Mouse (Mus musculus) limb, embryonic 14.5 days (tissue): ENCODE results near the gene Reep1. TPM values are rescaled to one million over a fixed set of nuclear protein-coding genes. Genes with fewer than 3 reads are reported as not detected.

Experiments used
- ATAC-seq: fragments of 200-750 bp; cut with Nextera tagmentation; 2 replicates; pipeline ENCODE4 v1.8.0; 2017; ENCODE audit warnings: low read depth, moderate number of reproducible peaks, moderate TSS enrichment; ENCODE audit not compliant: low FRiP score
- DNase-seq: peaks from one replicate; pipeline ENCODE4 v3.0.0-alpha.2; 2015; ENCODE audit warnings: low spot score
- H3K27ac ChIP-seq: fragments of 300-500 bp; sonication (generic); replicated peaks from 2 replicates; pipeline ENCODE4 v1.5.1; 2014; ENCODE audit warnings: low read depth, mild to moderate bottlenecking, low read length, moderate library complexity, mixed read lengths
- H3K27me3 ChIP-seq: fragments of 300-500 bp; sonication (generic); 2 replicates; pipeline ENCODE4 v1.6.1; 2014; ENCODE audit warnings: low read length, mixed read lengths; ENCODE audit not compliant: control insufficient read depth, insufficient read depth
- H3K36me3 ChIP-seq: fragments of 300-500 bp; sonication (generic); 2 replicates; pipeline ENCODE4 v1.6.1; 2014; ENCODE audit warnings: mild to moderate bottlenecking, low read length, moderate library complexity, mixed read lengths; ENCODE audit not compliant: control insufficient read depth, insufficient read depth
- H3K4me1 ChIP-seq: fragments of 300-500 bp; sonication (generic); 2 replicates; pipeline ENCODE4 v1.6.1; 2014; ENCODE audit warnings: antibody characterized with exemption, low read length, mixed read lengths; ENCODE audit not compliant: control insufficient read depth, insufficient read depth
- H3K4me2 ChIP-seq: fragments of 300-500 bp; sonication (generic); replicated peaks from 2 replicates; pipeline ENCODE4 v1.6.1; 2014; ENCODE audit warnings: low read depth, mild to moderate bottlenecking, low read length, moderate library complexity; ENCODE audit not compliant: severe bottlenecking
- H3K4me3 ChIP-seq: fragments of 300-500 bp; sonication (generic); replicated peaks from 2 replicates; pipeline ENCODE4 v1.5.1; 2014; ENCODE audit warnings: low read length
- H3K9ac ChIP-seq: fragments of 300-500 bp; sonication (generic); 2 replicates; pipeline ENCODE4 v1.6.1; 2014; ENCODE audit warnings: mild to moderate bottlenecking, low read depth, low read length, moderate library complexity; ENCODE audit not compliant: severe bottlenecking
- H3K9me3 ChIP-seq: fragments of 300-500 bp; sonication (generic); 2 replicates; pipeline ENCODE4 v1.6.1; 2016; ENCODE audit warnings: low read length; ENCODE audit not compliant: control insufficient read depth
- POLR2A ChIP-seq: fragments of 200-500 bp; IDR thresholded peaks from 2 replicates; pipeline ENCODE4 v1.8.0; 2012; ENCODE audit warnings: inconsistent platforms, mild to moderate bottlenecking, moderate library complexity, borderline replicate concordance; ENCODE audit not compliant: insufficient read depth, insufficient read length; ENCODE audit errors: extremely low read depth
- WGBS: fragments of 180-500 bp; shearing (Covaris S2); extraction: QIAGEN DNeasy Blood & Tissue Kit; methylation state at CpG from one replicate; pipeline ENCODE4 v1.1.7; 2014; 5-methylcytosine and 5-hydroxymethylcytosine counted together
- polyA plus RNA-seq, 2 experiments: library from polyadenylated mRNA; depleted of rRNA in 1 of 2; stranded (reverse) in 1 of 2; unstranded in 1 of 2; fragments of >200 nt; fragmentation: Nextera tagmentation in 1 of 2; extraction: Ambion mirVana in 1 of 2; gene quantifications; 2 replicates each; pipeline versions ENCODE4 v1.2.1 to v1.2.3; 2012 to 2014

The Reep1 gene
- polyA plus RNA-seq, 2 experiments, result 14.9 to 15.2 TPM

DNA sequence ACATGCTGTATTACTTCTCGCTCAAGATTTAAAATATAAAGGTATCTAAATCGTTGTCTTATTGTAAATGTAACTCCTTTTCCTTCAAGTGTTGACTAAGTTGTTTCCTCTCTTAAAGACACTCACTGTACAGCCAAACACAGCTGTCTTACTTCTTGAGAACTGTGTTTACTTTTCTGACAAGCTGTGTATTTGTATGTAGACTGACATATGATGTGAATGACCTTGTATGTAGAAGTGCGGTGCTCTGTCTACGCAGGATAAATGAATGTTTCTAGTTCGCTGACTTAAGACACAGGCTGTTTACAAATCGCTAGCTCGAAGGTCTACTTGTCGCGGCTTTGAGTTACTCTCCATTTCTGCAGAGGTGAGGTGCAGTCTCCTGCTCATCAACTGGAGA lies 102.5 kb downstream of the Reep1 start:
- no peak for DNase-seq
- H3K4me2 ChIP-seq, result no peak overlapping the region

DNA sequence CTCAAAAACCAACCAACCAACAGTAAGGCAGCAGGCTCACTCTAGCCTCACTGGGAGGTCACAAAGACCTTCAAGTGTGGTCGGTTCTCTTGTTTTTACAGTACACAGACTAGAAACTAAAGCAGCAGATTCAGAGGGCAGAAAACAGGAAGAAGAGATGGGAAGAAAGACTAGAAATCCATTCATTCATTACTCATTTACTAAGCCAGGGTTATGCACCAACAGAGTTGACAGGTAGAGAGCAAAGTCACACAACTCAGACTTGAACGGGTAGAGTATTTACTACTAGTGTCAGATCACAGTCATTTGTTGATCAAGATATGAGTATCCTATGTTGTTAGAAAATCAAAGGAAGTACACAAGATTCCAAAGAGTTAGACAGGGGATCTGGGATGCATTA lies 105.5 kb downstream of the Reep1 start:
- WGBS, result 95% methylated on average over 2 of the region's 2 CpGs

More for the DNA sequence above, 102.5 kb downstream of the Reep1 start:
- ATAC-seq, result no peak
- no peak overlapping the region for H3K9ac ChIP-seq
- no peak for TF ChIP-seq POLR2A
- no peaks in the 10 kb centered on the region for H3K27me3 ChIP-seq
- peaks cover 21% of the 10 kb centered on the region for H3K36me3 ChIP-seq
- no peaks in the 10 kb centered on the region for H3K9me3 ChIP-seq
- 94% methylated on average over 9 of the region's 9 CpGs for WGBS
- no peak overlapping the region for H3K4me3 ChIP-seq
- no peaks in the 10 kb centered on the region for H3K4me1 ChIP-seq
- H3K27ac ChIP-seq, result no peak overlapping the region

DNA sequence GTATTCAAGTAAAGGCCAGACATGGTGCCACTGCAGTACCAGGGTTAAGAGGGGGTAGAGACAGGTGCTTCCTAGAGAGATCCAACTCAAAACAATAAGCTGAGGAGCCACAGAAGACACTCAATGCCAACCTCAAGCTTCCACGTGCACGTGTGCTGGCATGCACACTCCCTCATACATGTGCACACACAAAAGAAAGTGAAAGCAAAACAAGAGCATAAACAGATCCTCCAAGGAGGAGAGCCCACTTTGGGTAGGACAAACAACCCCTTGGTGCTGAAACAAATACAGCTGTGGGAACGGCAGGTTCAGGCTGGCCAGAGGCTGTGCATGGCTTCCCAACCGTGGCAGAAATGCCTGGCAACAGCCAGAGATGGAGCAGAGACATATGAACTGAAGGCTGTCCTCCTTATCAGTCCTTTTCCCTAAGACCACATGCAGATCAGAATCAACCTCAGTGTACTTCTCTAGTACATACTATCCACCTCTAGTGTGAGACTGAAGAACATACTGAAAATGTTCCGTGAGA lies 112.5 kb downstream of the Reep1 start:
- 93% methylated on average over 5 of the region's 5 CpGs for WGBS
- H3K9ac ChIP-seq, result no peak overlapping the region

More for the DNA sequence above, 105.5 kb downstream of the Reep1 start:
- DNase-seq (no peak), ATAC-seq (no peak)
- Histone ChIP-seq H3K4me3 (no peak overlapping the region), H3K4me1 (no peaks in the 10 kb centered on the region), H3K27ac (no peak overlapping the region), H3K27me3 (no peaks in the 10 kb centered on the region), H3K9ac (no peak overlapping the region), H3K4me2 (no peak overlapping the region), H3K9me3 (no peaks in the 10 kb centered on the region), H3K36me3 (peaks cover 49% of the 10 kb centered on the region)
- no peak for TF ChIP-seq POLR2A

DNA sequence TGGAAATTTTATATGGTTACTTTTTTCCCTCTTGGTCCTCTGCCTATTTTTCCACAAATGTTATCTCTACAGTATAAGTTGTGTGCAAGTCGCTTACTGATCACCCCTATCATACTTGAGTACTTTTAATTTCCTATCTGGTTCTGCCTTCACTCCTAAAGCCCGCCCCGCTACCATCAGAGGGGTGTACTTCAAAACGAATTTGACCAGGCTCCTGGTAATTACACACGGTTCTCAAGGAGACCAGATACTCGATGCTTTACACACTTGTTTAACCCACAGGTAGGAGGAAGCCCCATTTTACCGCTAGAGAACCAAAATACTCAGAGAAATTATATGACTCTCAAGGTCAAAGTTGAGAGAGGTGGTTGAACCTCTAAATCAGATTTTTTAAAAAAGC lies 115.7 kb downstream of the Reep1 start:
- Histone ChIP-seq H3K27ac (no peak overlapping the region), H3K27me3 (no peaks in the 10 kb centered on the region), H3K4me3 (peak overlapping the region; percentile 63), H3K4me2 (peak overlapping the region; percentile 69), H3K4me1 (peaks cover 3% of the 10 kb centered on the region), H3K9me3 (no peaks in the 10 kb centered on the region), H3K9ac (peak overlapping the region; percentile 57), H3K36me3 (peaks cover 6% of the 10 kb centered on the region)
- no peak for DNase-seq
- no peak for TF ChIP-seq POLR2A
- no peak for ATAC-seq
- WGBS, result 1% methylated on average over 7 of the region's 7 CpGs

More for the DNA sequence above, 112.5 kb downstream of the Reep1 start:
- TF ChIP-seq POLR2A, result no peak
- Histone ChIP-seq H3K9me3 (no peaks in the 10 kb centered on the region), H3K4me3 (no peak overlapping the region), H3K4me2 (no peak overlapping the region), H3K36me3 (peaks cover 37% of the 10 kb centered on the region), H3K4me1 (peaks cover 3% of the 10 kb centered on the region), H3K27me3 (no peaks in the 10 kb centered on the region), H3K27ac (no peak overlapping the region)
- ATAC-seq (no peak), DNase-seq (no peak)

DNA sequence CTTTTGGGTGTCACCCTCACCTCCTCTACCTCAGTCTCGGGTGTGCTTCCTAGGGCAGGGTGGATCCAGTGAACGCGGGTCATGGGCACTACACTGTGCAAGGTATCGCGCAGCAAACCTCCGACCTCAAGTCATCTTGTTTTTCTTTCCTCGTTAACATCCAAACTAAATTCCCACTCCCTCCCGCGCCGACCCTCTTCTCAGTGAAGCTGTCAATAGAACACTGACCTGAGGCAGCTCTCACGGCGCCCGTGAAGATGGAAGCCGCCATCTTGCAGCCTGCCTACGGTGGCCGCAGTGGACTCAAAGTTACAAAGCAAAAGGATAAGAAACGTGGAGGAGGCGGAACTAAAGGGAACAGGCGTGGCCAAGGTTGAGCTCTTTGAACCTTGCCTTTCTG lies 116.1 kb downstream of the Reep1 start:
- H3K4me3 ChIP-seq, result peak overlapping the region; percentile 63
- WGBS, result 0% methylated on average over 19 of the region's 19 CpGs
- no peak overlapping the region for H3K27ac ChIP-seq
- peaks cover 3% of the 10 kb centered on the region for H3K4me1 ChIP-seq
- H3K4me2 ChIP-seq, result peak overlapping the region; percentile 69
- DNase-seq, result peak; percentile 91
- TF ChIP-seq POLR2A, result peak; percentile 88; the same call in 1 of the 2 replicates
- H3K9ac ChIP-seq, result peak overlapping the region; percentile 57
- peak; percentile 94 for ATAC-seq
- peaks cover 2% of the 10 kb centered on the region for H3K36me3 ChIP-seq
- no peaks in the 10 kb centered on the region for H3K9me3 ChIP-seq
- no peaks in the 10 kb centered on the region for H3K27me3 ChIP-seq

DNA sequence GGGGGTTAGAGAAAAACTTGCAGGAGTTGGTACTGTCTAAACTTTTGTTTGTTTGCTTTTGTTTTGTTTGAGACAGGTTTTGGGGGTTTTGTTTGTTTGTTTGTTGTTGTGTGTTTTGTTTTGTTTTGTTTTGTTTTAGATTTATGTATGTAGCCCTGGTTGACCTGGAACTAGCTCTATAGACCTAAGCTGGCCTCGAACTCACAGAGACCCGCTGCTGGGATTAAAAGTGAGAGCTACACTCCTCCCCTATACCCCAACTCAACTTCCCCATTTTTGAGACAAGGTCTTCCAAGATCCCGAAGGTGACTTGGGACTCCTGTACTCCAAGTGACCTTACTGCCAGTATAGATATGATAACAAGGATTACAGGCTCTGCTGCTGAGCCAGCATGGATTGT lies 116.6 kb downstream of the Reep1 start:
- peak overlapping the region; percentile 69 for H3K4me2 ChIP-seq
- no peak for ATAC-seq
- H3K4me1 ChIP-seq, result peaks cover 3% of the 10 kb centered on the region
- 30% methylated on average over 3 of the region's 3 CpGs for WGBS
- no peak for DNase-seq
- no peaks in the 10 kb centered on the region for H3K36me3 ChIP-seq
- H3K4me3 ChIP-seq, result peak overlapping the region; percentile 63
- TF ChIP-seq POLR2A, result no peak
- no peak overlapping the region for H3K27ac ChIP-seq
- H3K27me3 ChIP-seq, result no peaks in the 10 kb centered on the region
- H3K9me3 ChIP-seq, result no peaks in the 10 kb centered on the region
- peak overlapping the region; percentile 57; the same call in 1 of the 2 replicates for H3K9ac ChIP-seq
